Mouse (Mus musculus) neural tube, embryonic 13.5 days (tissue): ENCODE results near the gene Hspb9. TPM values are rescaled to one million over a fixed set of nuclear protein-coding genes. Genes with fewer than 3 reads are reported as not detected.

Experiments
- ATAC-seq: fragments of 200-750 bp; cut with Nextera tagmentation; 2 replicates; pipeline ENCODE4 v1.8.0; 2017; ENCODE audit warnings: low read depth, mild to moderate bottlenecking, moderate TSS enrichment, moderate library complexity
- H3K27ac ChIP-seq: fragments of 300-500 bp; sonication (generic); replicated peaks from 2 replicates; pipeline ENCODE4 v1.5.1; 2015; ENCODE audit warnings: moderate library complexity, mild to moderate bottlenecking, inconsistent platforms
- H3K27me3 ChIP-seq: fragments of 300-500 bp; sonication (generic); 2 replicates; pipeline ENCODE4 v1.6.1; 2015; ENCODE audit warnings: mild to moderate bottlenecking, inconsistent platforms
- H3K36me3 ChIP-seq: fragments of 300-500 bp; sonication (generic); 2 replicates; pipeline ENCODE4 v1.6.1; 2015; ENCODE audit warnings: mild to moderate bottlenecking, inconsistent platforms
- H3K4me1 ChIP-seq: fragments of 300-500 bp; sonication (generic); replicated peaks from 2 replicates; pipeline ENCODE4 v1.6.1; 2015; ENCODE audit warnings: inconsistent platforms
- H3K4me2 ChIP-seq: fragments of 300-500 bp; sonication (generic); 2 replicates; pipeline ENCODE4 v1.6.1; 2015; ENCODE audit warnings: inconsistent platforms, mild to moderate bottlenecking, moderate library complexity
- H3K4me3 ChIP-seq: fragments of 300-500 bp; sonication (generic); 2 replicates; pipeline ENCODE4 v1.5.1; 2015; ENCODE audit warnings: mild to moderate bottlenecking, inconsistent platforms
- H3K9ac ChIP-seq: fragments of 300-500 bp; sonication (generic); 2 replicates; pipeline ENCODE4 v1.6.1; 2015; ENCODE audit warnings: moderate library complexity, mild to moderate bottlenecking, inconsistent platforms
- H3K9me3 ChIP-seq: fragments of 300-500 bp; sonication (generic); 2 replicates; pipeline ENCODE4 v1.6.1; 2016; ENCODE audit warnings: inconsistent platforms
- WGBS: fragments of 180-500 bp; shearing (Covaris S2); methylation state at CpG from one replicate; pipeline ENCODE4 v1.1.7; 2015; 5-methylcytosine and 5-hydroxymethylcytosine counted together
- polyA plus RNA-seq: library from polyadenylated mRNA; unstranded; fragments of >200 nt; fragmentation: Nextera tagmentation; extraction: Ambion mirVana; gene quantifications from 2 replicates; pipeline ENCODE4 v1.2.1, GENCODE M21; 2015

The Hspb9 gene
- polyA plus RNA-seq, 1 experiment from 2014 or later = 0.43 TPM

DNA sequence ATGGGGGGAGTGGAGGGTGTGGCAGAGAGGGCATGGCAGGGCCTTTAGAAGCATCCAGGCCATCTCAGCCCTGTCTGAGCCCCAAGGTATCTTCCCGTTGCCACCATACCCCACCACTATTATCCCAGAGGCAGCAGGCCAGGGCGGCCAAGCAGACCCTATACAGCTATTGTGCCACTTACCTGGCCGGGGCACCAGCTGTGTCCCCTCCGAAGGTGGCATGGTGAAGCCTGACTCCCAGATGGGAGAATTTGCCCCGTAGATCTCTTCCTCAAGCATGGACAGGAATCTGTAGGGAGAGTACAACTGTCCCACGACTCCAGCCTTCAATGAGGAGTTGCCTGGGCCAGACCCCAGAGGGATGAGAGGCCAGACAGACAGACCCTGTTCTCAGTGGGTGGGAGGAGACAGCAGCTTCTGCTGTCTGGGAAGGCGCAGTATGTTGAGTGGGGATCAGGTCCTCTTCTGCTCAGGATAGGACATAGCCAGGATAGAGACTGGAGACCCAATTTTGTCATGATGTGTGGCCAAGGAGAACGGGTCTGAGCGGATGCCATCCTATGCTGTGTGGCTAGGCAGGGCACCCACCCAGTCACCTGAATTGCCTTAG is 4.3 kb upstream of the Hspb9 start:
- WGBS = 95% methylated on average over 9 of the region's 9 CpGs
- Histone ChIP-seq H3K4me1 (peaks cover 27% of the 10 kb centered on the region), H3K4me3 (no peak overlapping the region), H3K9ac (0 out of 2 replicates have a peak overlapping the region, but pooled peaks have one; percentile 17), H3K27me3 (no peaks in the 10 kb centered on the region), H3K4me2 (no peak overlapping the region), H3K9me3 (no peaks in the 10 kb centered on the region), H3K36me3 (peaks cover 64% of the 10 kb centered on the region), H3K27ac (no peak overlapping the region)
- no peak for ATAC-seq

DNA sequence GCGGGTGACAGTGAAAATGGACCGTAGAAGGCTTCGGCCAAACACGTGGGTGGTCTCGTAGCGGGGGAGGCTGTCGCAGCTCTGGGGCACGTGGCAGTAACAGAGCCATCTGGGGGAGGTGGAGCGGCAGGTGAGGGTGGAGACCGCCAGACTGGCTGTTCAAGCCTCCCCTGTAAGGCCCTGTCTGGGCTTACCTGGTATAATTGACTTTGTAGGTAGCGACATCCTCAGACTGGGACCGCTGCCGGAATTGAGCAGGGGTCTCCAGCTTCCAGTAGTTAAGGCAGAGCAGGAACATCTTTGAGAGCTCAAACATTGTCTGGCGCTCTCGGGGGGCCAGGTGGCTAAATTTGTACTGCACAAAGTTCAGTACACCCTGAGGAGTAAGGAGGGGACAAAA is 3.1 kb upstream of the Hspb9 start:
- Histone ChIP-seq H3K9me3 (no peaks in the 10 kb centered on the region), H3K4me3 (no peak overlapping the region), H3K36me3 (peaks cover 60% of the 10 kb centered on the region), H3K4me1 (peaks cover 28% of the 10 kb centered on the region), H3K27me3 (no peaks in the 10 kb centered on the region), H3K27ac (no peak overlapping the region), H3K9ac (peak overlapping the region; percentile 81; the same call in 1 of the 2 replicates), H3K4me2 (no peak overlapping the region)
- no peak for ATAC-seq
- 92% methylated on average over 15 of the region's 15 CpGs for WGBS

DNA sequence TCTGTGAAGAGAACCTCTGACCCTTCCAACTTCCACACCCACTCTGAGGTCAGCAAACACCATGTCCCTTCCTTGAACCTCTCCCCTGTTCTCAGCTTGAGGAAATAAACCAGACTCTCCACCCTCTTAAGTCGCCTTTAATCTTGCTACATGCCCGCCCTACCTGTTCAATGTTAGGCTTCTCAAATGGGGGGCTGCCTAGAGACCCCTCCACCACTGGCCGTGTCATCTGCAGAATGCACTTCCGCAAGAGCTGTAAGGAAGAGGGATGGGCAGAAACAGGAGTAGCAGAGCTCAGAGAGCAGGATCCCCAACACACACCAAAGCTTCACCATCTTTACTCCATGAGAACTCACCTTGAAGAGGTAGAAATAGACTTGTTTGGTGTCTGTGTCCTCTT is 2.7 kb upstream of the Hspb9 start:
- no peak for ATAC-seq

DNA sequence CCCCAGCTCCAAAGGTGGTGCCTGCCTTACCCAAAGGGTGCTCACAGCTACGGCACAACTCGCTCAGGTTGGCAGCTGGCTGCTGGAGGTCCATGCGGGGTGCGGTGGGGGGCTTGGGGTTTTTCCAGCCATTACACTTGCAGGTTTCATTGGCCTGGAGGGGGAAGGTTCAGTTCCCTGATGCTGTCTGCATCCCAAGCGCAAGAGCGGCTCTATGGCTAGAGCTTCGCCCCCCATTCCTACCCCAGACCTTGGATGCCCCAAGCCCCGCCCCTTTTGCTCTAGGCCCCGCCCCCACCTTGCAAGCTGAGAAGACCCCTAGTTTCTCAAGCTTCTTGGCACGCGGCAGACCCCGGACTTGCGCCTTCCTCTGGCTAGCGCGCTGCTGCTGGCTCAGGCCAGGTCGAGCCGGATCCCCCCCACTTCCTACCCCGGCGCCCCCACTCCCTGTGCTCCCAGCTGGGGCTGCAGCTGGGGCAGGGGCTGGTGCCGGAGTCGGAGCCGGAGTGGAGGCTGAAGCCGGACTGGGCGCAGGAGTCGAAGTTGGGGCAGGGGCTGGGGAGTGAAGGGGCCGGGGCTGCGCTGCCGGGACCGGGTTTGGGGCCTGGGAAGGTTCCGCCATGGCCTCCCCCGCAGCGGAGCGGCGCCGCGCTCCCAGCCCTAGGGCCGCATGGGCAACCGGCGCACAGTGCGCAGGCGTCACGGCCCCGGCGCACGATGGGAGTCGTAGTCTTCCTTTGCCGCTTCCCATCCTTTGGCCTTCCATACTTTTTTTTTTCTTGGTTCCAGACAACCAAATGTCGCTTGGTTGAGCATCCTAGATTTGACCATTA is 1.7 kb upstream of the Hspb9 start, which contains the start of gene Kat2a:
Gene Kat2a (minus strand): TSS at position 683 of the 833 bp plus-strand sequence.
- peak within 1 kb of the TSS; percentile 67 for H3K4me2 ChIP-seq
- H3K27ac ChIP-seq = peak within 1 kb of the TSS; percentile 69
- peak within 1 kb of the TSS; percentile 81 for H3K9ac ChIP-seq
- no peaks in the 10 kb centered on the region for H3K27me3 ChIP-seq
- ATAC-seq = peak; percentile 94
- H3K9me3 ChIP-seq = no peaks in the 10 kb centered on the region
- WGBS = 2% methylated on average over 43 of the region's 48 CpGs
- H3K4me1 ChIP-seq = peaks cover 28% of the 10 kb centered on the region
- peaks cover 60% of the 10 kb centered on the region for H3K36me3 ChIP-seq
- peak within 1 kb of the TSS; percentile 72 for H3K4me3 ChIP-seq

More for the DNA sequence above, 2.7 kb upstream of the Hspb9 start:
- no peaks in the 10 kb centered on the region for H3K27me3 ChIP-seq
- no peak overlapping the region for H3K27ac ChIP-seq
- peak overlapping the region; percentile 72; the same call in 1 of the 2 replicates for H3K4me3 ChIP-seq
- 87% methylated on average over 4 of the region's 4 CpGs for WGBS
- peaks cover 28% of the 10 kb centered on the region for H3K4me1 ChIP-seq
- H3K9ac ChIP-seq = peak overlapping the region; percentile 81; the same call in 1 of the 2 replicates
- no peaks in the 10 kb centered on the region for H3K9me3 ChIP-seq
- H3K36me3 ChIP-seq = peaks cover 60% of the 10 kb centered on the region
- H3K4me2 ChIP-seq = peak overlapping the region; percentile 67

DNA sequence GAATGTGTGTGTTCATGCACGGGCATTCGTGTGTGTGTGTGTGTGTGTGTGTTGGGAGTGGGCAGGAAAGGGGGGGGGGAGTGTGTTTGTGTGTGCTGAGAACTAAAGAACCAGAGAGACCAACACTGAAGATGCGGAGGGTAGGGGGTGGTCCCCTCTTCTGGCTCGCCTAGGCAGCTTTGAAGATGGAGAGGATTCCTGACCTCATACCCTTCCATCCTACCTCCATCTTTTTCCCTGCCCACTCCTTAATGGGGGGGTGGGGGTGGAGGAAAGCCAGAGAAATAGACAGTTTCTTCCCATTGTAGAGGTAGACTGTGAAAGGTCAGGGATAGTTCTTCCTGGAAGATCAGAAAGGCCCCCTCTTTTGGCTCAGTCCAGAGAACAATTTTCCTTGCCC is 476 bp upstream of the Hspb9 start:
- 58% methylated on average over 4 of the region's 4 CpGs for WGBS
- peak overlapping the region; percentile 63; the same call in 1 of the 2 replicates for H3K9ac ChIP-seq

DNA sequence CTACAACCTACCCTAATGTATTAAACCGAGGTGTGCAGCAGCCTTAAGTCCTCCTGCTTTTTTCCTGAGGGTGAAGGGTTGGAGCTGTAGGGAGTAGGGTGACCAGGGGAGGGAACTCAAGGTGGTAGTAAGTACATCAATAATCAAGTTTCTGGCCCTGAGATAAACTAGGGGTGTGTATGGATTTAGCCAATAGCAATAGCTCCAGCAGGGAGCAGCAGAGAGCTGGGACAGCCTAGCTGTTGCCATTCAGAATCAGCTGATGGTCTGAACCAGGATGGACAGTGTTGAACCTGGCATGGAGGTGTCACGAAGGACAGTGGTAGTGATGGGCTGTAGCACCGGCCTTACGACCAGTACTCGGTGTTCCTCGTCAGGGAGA is 875 bp downstream of the Hspb9 start:
- WGBS = 47% methylated on average over 6 of the region's 6 CpGs
- no peaks in the 10 kb centered on the region for H3K27me3 ChIP-seq
- H3K36me3 ChIP-seq = peaks cover 58% of the 10 kb centered on the region
- no peak overlapping the region for H3K4me3 ChIP-seq
- no peak for ATAC-seq
- H3K27ac ChIP-seq = peak overlapping the region; percentile 14; the same call in 1 of the 2 replicates
- 0 out of 2 replicates have a peak overlapping the region, but pooled peaks have one; percentile 63 for H3K9ac ChIP-seq
- H3K9me3 ChIP-seq = no peaks in the 10 kb centered on the region
- H3K4me1 ChIP-seq = peaks cover 28% of the 10 kb centered on the region
- peak overlapping the region; percentile 43; the same call in 1 of the 2 replicates for H3K4me2 ChIP-seq

More for the DNA sequence above, 476 bp upstream of the Hspb9 start:
- Histone ChIP-seq H3K4me1 (peaks cover 28% of the 10 kb centered on the region), H3K9me3 (no peaks in the 10 kb centered on the region), H3K4me2 (no peak overlapping the region), H3K36me3 (peaks cover 60% of the 10 kb centered on the region), H3K27ac (no peak overlapping the region), H3K27me3 (no peaks in the 10 kb centered on the region), H3K4me3 (no peak overlapping the region)
- ATAC-seq = no peak

DNA sequence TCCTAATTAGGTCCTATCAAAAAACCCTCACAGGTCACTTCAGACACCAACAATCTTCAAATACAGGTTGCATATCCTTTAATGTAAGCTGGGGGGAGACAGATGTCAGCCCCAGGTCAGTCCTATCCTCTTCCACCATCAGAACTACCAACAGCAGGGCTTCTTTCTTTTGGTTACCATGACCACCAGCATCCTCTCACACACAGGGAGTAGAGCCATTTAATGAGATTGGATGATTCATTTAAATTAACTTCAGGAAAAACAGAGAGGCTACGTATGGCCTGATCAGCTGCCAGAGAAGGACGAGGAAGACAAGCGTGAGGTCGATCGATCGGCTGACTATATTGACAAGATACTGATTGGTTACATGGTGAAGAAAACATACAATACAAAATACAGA is 1.3 kb downstream of the Hspb9 start:
- Histone ChIP-seq H3K4me2 (no peak overlapping the region), H3K27ac (no peak overlapping the region), H3K4me3 (no peak overlapping the region), H3K36me3 (peaks cover 59% of the 10 kb centered on the region), H3K9ac (no peak overlapping the region), H3K4me1 (peaks cover 31% of the 10 kb centered on the region), H3K9me3 (no peaks in the 10 kb centered on the region), H3K27me3 (no peaks in the 10 kb centered on the region)
- 81% methylated on average over 6 of the region's 6 CpGs for WGBS
- ATAC-seq = no peak

DNA sequence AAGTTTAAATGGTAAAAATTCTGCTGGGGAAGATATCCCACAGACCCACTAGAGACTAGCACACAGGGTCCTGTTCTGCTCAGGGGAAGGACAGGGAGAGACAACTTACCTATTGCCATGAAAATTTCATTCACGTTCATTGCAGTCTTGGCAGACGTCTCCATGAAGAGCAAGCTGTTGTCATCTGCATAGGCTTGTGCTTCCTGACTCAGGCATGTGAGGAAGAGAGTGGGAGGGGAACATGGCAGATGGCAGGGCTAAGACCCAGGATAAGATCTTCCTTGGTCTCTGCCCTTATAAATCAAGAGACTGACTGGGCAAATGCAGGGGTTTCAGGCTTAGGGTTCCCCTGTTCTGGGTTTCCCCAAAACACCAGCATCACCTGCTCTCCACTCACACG is 3.0 kb downstream of the Hspb9 start:
- Histone ChIP-seq H3K36me3 (peaks cover 51% of the 10 kb centered on the region), H3K4me3 (no peak overlapping the region), H3K4me1 (peaks cover 38% of the 10 kb centered on the region), H3K9ac (no peak overlapping the region), H3K9me3 (no peaks in the 10 kb centered on the region), H3K27ac (no peak overlapping the region), H3K27me3 (no peaks in the 10 kb centered on the region), H3K4me2 (no peak overlapping the region)
- WGBS = 87% methylated on average over 3 of the region's 3 CpGs
- no peak for ATAC-seq

DNA sequence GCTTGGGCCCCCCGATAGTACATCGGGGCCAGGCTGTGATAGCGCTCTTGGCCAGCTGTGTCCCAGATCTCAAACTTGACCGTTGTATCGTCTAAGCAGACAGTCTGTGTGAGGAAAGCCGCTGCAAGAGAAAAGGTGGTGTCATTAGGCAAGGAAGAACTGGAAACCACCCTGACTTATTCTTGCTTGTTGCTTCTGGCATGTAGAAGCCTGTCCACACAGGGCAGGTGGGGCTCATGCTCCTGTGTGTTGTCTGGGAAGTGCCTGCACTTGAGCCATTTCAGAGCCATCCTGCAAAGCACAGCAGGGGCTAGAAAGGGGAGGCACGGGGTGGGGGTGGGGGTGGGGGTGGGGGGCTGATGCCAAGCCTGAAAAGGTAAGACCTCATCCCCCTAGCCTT is 4.8 kb downstream of the Hspb9 start:
- peaks cover 51% of the 10 kb centered on the region for H3K36me3 ChIP-seq
- H3K4me2 ChIP-seq = no peak overlapping the region
- no peak for ATAC-seq
- 93% methylated on average over 7 of the region's 7 CpGs for WGBS
- no peak overlapping the region for H3K4me3 ChIP-seq
- H3K9ac ChIP-seq = no peak overlapping the region
- H3K4me1 ChIP-seq = peaks cover 42% of the 10 kb centered on the region
- no peak overlapping the region for H3K27ac ChIP-seq
- H3K27me3 ChIP-seq = no peaks in the 10 kb centered on the region
- no peaks in the 10 kb centered on the region for H3K9me3 ChIP-seq

DNA sequence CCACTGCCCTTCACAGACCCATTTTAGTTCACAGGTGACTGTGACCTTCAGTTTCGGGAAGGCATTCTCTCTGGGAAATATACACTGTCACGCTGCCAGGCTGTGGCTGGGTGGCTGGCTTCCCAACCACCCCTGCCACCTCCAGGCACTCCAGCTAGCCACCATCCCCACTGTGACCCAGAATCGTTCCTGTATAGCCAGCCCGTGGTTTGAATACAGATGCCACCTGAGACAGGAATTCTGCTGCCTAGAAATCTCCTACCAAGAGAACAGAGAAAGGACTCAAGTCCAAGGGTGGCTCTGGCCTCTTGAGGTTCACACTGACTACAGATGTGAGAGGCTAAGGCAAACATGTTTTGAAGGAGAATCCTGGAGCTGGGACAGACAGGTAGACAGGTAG is 5.2 kb downstream of the Hspb9 start:
- H3K36me3 ChIP-seq = peaks cover 51% of the 10 kb centered on the region
- H3K4me3 ChIP-seq = no peak overlapping the region
- no peak overlapping the region for H3K9ac ChIP-seq
- no peak overlapping the region for H3K4me2 ChIP-seq
- no peaks in the 10 kb centered on the region for H3K9me3 ChIP-seq
- no peaks in the 10 kb centered on the region for H3K27me3 ChIP-seq
- ATAC-seq = no peak
- H3K4me1 ChIP-seq = peaks cover 38% of the 10 kb centered on the region
- WGBS = 91% methylated on average over 4 of the region's 4 CpGs
- no peak overlapping the region for H3K27ac ChIP-seq

DNA sequence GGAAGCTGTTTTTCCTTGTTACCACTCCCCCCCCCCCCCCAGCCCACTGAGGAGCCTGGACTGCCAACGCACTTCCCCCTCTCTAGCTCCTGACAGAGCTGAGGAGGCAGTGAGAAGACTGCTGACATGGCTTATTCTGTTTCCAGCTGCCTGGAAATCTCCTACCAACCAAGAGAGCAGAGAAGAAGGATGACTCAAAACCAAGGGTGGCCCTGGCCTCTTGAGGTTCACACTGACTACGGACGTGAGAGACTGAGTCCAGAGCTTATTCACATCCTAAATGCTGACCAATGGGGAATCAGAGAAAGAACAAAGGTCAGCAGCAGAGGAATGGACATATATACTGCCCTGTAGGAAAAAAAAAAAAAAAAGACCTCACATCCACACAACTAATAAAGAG is 5.7 kb downstream of the Hspb9 start:
- Histone ChIP-seq H3K9me3 (no peaks in the 10 kb centered on the region), H3K9ac (no peak overlapping the region), H3K27ac (no peak overlapping the region), H3K4me1 (peaks cover 33% of the 10 kb centered on the region), H3K27me3 (no peaks in the 10 kb centered on the region), H3K4me3 (no peak overlapping the region), H3K4me2 (no peak overlapping the region), H3K36me3 (peaks cover 51% of the 10 kb centered on the region)
- 78% methylated on average over 3 of the region's 3 CpGs for WGBS
- no peak for ATAC-seq

DNA sequence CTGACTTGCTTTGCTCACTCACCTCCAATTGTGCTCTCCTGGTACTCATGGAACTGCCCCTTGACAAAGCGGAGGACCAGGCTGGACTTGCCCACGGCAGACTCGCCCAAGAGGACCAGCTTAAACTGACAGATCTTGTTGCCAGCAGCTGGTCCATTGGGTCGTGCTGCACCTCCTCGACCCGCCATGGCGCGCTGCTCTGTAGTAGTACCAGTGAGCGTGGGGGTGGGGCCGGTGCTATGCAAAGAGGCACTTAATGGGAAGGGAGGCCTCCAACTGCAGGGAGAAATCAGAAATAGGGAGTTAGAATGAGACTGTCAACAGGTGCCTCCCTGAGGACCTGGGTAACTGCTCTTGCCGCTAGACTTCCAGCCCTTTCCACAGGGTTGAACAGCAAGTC is 6.2 kb downstream of the Hspb9 start:
- 88% methylated on average over 11 of the region's 11 CpGs for WGBS
- H3K4me2 ChIP-seq = no peak overlapping the region
- no peak for ATAC-seq
- H3K4me3 ChIP-seq = no peak overlapping the region
- H3K27me3 ChIP-seq = no peaks in the 10 kb centered on the region
- H3K36me3 ChIP-seq = peaks cover 49% of the 10 kb centered on the region
- no peaks in the 10 kb centered on the region for H3K9me3 ChIP-seq
- H3K4me1 ChIP-seq = peaks cover 37% of the 10 kb centered on the region
- no peak overlapping the region for H3K27ac ChIP-seq
- H3K9ac ChIP-seq = no peak overlapping the region
